Mouse (Mus musculus) gastrocnemius, postnatal 25 days (tissue): ENCODE data around the gene Acot6. TPM values are rescaled to one million over a fixed set of nuclear protein-coding genes. Genes with fewer than 3 reads are reported as not detected.
"Not testable (repeated sequence)": the region's sequence is repeated elsewhere in the genome, so short reads cannot be mapped to it uniquely, and the experiment has no call there.

Experiments used
- DNase-seq: peaks from one replicate; pipeline ENCODE4 v3.0.0; 2022
- long read RNA-seq, 2 experiments: library from polyadenylated mRNA; stranded (forward); transcript quantifications; one replicate each; pipeline ENCODE4 v2.0.0; 2021
- total RNA-seq, 2 experiments: library from RNA; stranded (reverse); gene quantifications; 1 replicate in 1 of 2; 2 replicates in 1 of 2; pipeline ENCODE4 v1.2.3; 2021

Acot6 gene
- total RNA-seq: 1 to 10 TPM; 1.5 to 1.6 TPM
- long read RNA-seq, experiment 1, partial matches to known transcripts: 0 of 2 reads
- long read RNA-seq, experiment 1, other reads (novel, unspliced or antisense): 1 of 2 reads
- long read RNA-seq, experiment 2, partial matches to known transcripts: 0 of 2 reads
- long read RNA-seq, experiment 2, other reads (novel, unspliced or antisense): 2 of 2 reads

DNA sequence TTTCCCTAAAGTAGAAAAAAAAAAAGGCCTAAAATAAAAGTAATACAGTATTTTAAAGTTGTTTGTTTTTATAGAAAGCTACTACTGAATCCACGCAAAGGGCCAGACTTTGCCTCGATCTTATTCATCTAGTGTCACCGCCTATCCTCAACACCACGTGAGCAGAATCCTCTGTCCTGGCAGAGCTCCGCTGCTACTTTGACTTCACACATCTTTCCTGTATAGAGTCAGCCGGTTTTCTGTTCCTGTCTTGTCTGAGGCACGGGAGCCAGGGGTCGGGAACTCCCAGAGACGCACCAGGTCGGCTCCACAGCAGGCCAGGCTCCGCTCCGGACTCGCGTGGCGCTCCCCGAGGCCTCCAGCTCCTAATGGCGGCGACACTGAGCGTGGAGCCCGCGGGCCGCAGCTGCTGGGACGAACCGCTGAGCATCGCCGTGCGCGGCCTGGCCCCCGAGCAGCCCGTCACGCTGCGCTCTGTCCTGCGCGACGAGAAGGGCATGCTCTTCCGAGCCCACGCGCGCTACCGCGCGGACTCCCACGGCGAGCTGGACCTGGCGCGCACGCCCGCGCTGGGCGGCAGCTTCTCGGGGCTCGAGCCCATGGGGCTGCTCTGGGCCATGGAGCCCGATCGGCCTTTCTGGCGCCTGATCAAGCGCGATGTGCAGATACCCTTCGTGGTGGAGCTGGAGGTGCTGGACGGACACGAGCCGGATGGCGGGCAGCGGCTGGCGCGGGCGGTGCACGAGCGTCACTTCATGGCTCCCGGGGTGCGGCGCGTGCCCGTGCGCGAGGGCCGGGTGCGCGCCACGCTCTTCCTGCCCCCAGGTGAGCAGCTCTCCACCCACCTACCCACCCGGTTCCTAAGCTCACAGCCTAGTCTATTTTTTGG is at the start of gene Acot6:
Gene Acot6, plus strand, starts transcription at position 51 of the 889 bp plus-strand sequence.
- DNase-seq: peak; percentile 18

DNA sequence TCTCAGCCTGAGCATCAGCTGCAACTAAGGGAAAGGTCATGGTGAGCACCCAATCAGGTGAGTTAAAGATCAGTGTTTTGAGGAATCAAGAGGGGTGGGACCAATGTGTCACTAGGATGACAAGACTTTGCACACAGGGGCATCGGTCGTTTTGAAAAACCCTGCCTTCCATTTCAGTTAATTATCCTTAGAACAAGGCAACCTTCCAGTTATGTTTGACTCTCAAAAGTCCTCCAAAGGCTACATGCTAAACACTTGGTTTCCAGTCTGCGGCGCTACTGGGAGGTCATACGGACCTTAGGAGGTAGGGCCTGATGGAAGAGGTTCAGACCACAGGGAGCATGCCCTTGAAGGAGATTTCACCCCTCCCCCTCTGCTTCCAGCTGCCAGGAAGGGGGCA is 49.7 kb upstream of the Acot6 start:
- DNase-seq: not testable (repeated sequence)

DNA sequence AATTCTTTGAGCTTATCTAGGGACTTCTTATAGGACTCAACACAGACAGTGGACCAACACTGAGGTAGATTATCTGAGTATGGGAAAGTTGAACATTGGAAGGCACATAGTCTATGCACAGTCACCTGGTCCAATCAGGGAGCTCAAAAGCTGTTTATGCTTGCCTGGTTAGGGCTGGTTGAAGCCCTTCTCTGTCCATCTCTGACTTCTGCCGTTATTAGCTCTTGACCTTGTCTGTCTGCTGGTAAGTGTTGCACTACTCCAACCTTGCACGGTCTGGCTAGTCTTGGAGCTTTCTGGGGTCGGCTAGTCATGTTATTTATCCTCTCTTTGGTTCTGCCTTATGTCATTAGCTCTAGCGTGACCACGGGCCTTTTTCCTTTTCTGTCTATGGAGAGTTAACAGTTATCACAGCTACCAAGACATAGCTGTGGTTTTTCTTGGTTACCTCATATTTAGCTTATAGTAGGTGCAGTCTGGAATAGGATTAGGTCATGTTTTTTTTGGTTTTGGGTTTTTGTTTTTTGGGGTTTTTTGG is 48.4 kb upstream of the Acot6 start, which contains the start of gene Acot3:
Gene Acot3, plus strand, starts transcription at position 208 of the 538 bp plus-strand sequence.
- no peak for DNase-seq

DNA sequence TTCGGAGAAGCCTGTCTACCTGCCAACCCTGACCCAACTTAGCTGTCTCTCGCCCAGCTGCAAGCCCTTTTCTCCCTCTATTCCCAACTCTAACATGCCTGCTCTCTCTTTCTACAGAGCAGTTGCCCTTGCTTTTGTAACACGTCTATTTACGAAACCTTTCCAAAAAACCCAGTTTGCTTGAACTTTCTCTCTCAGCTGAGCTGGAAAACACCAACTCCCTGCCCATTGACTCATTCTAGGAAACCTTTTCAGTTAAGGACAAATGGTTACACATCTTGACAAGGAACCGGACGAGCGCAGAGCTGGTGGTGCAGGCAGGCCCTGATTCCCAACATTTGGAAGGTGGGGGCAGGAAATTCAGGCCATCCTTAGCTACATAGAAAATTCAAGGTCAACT is 47.8 kb upstream of the Acot6 start:
- DNase-seq: no peak

DNA sequence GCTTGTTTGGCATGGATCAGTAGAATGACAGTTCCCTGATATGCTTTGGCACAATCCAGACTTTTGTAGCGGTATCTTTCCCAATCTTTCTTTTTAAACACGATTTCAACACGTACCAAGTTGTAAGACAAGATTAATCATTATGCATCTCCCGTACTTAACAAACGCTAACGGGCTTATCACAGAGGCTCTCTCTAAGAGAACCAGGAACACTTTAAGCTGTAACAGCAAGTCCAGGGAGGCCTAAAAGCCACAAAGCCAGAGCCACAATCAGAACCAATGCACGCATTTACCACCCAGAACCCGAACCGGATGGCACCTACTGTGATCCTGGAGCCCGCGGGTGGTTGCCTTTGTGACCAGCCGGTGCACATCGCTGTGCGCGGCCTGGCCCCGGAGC is 47.3 kb upstream of the Acot6 start:
- DNase-seq: no peak

DNA sequence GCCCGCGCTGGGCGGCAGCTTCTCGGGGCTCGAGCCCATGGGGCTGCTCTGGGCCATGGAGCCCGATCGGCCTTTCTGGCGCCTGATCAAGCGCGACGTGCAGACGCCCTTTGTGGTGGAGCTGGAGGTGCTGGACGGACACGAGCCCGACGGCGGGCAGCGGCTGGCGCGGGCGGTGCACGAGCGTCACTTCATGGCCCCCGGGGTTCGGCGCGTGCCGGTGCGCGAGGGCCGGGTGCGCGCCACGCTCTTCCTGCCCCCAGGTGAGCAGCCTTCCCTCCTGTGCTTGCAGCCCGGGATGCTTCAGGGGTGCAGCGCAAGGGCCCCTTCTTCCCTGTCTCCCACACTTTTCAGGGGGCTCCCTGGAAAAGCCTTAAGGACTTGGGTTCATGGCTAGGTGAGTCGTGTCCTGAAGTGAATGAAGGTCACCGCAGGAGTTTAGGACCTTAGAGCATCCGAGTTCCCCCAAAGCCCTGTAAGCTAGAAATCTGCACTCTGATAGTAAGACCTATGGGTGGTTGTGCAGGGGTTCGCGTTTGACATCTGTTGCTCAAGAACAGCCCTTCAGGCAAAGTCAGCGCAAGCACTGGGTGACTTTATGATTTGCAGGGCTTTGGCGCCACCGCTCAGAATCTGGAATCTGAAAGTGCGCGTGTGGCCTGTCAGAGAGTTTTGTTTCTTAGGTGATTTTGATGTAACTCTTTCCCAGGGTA is 46.6 kb upstream of the Acot6 start:
- no peak for DNase-seq

DNA sequence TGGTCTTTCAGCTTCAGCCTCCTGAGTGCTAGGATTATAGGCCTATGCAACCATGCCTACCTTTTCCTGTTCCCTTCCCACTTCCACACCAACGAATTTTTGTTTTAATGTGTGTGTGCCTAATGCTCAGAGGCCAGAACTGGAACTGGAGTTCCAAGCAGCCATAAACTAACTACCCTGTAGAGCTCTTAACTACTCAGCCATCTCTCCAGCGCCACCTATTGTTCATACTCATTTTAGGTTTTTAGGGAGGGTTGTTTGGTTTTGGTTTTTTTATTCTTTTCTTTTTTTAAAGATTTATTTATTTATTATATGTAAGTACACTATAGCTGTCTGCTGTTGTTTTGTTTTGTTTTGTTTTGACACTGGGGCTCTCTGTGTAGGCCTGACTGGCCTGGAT is 39.5 kb upstream of the Acot6 start:
- DNase-seq: no peak

DNA sequence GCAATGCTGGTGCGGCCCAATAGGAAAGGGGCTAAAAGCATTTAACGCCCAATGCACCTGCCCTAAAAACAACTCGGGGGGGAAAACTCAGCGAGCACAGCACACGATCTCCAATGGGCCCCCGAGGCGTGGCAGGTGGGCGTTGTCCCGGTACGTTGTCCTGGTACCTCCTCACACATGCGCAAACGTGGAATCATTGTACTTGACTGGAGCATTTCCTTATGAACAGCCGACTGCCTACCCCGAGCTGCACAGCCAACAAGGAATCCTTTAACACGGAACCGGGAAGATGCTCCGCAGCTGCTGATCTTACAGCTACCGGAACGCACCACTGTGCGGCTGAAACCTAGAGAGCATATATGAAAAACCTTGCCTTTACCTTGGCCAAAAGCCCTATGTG is 38.1 kb upstream of the Acot6 start:
- DNase-seq: no peak

DNA sequence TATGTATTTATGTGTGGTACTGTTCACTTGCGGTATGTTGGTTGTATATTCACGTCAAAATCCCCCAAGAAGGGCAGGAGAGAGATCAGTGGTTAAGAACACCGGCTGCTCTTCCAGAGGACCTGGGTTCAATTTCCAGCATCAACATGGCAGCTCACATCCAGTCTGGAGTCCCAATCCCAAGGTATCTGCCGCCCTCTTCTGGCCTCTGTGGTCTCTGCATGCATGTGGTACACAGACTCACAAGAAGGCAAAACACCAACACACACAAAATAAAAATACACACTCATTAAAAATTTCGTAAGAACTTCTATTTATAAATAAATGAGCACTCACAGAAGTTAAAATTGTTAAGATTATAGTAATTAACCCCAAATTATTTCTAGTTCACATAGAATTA is 37.2 kb upstream of the Acot6 start:
- DNase-seq: no peak

DNA sequence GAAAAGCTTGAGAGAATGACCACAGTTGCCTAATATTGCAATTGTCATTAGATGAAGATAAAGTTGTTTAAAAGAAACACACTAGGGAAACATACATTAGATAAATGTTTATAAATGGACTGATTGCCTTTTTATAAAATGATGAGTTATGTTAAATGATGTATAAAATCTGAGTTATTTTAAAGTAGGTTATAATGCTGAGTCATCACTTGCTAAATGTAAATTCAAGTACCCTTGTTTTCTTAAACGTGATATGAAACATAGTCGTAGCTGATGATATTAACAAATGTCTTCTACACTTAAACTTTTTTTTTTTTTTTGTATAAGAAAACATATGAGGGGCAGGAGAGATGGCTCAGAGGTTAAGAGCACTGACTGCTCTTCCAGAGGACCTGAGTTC is 36.6 kb upstream of the Acot6 start:
- no peak for DNase-seq

DNA sequence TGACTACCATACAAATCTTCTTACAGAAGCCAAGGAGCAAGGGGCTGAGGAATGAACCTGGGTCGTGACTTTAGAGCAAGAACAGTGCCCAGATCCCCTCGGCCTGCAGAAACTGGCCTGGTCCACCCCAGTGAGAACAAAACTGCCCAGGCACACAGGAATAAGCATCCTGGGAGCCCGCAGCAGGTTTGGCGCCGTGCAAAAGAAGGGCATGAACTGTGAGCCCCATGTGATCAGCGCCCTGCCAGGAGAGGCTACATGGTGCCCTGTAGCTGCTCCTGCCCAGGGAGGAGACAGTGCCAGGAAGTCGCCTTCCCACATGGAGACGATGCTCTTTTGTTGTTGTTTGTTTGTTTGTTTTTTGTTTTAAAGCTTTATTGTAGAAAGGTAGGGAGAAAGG is 35.8 kb upstream of the Acot6 start:
- DNase-seq: no peak

DNA sequence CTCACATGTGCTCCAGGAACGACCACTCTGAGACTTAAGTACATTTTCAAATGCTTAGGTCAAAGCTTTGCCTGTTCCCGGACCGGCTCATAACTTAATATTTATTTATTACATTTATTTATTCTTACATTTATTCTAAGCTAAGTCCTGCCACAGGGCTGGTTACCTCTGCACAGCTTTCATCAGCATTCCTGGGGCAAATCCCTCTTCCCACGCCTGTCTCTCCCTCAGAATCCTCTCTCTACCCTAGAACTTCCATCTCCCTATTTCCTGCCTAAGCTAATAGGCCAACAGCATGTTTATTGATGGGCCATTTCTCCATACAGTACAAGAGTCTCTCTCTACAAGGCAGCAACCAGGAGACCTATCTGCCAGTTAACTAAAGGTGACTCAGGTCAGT is 32.7 kb upstream of the Acot6 start:
- DNase-seq: no peak

DNA sequence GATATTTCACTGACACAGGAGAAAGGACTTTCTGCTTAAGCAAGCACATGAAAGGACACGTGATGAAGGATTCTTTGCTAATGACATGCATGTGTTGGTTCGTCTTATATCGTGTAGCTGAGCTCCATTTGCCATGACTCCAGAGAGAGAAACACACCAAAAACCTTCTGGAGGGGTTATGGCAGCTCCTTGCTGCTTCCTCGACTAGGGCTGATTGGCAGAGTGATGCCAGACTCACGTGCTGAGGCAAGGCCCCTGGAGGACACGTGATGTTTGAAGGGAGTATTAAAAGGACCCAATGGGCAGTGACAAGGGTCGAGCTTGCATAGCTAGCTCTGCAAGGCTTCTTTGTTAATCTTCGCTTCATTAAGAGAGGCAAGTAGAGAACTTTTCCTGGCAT is 32.2 kb upstream of the Acot6 start:
- no peak for DNase-seq

DNA sequence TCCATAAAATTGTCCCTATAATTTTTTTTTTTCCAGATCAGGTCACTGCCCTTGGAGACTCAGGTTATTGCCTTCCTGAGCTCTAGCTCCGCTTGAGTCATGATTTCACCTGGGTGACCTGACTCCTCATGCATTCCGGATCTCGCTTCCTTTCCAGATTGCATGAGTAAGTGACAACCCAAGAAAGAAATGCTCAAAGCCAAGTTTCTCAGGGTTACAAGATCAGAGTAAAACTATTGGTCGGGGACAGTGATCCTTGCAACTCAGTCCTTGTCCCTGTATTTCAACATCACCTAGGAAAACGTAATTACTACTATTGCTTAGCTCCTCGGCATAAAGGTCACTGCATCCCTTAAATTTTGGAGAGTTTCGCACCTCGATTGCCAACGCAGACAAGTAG is 31.5 kb upstream of the Acot6 start, which contains the start of gene Acot5:
Gene Acot5, plus strand, starts transcription at position 340 of the 400 bp plus-strand sequence.
- DNase-seq: no peak

DNA sequence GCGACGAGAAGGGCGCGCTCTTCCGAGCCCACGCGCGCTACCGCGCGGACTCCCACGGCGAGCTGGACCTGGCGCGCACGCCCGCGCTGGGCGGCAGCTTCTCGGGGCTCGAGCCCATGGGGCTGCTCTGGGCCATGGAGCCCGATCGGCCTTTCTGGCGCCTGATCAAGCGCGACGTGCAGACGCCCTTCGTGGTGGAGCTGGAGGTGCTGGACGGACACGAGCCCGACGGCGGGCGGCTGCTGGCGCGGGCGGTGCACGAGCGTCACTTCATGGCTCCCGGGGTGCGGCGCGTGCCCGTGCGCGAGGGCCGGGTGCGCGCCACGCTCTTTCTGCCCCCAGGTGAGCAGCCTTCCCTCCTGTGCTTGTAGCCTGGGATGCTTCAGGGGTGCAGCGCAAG is 30.9 kb upstream of the Acot6 start:
- peak; percentile 15 for DNase-seq

DNA sequence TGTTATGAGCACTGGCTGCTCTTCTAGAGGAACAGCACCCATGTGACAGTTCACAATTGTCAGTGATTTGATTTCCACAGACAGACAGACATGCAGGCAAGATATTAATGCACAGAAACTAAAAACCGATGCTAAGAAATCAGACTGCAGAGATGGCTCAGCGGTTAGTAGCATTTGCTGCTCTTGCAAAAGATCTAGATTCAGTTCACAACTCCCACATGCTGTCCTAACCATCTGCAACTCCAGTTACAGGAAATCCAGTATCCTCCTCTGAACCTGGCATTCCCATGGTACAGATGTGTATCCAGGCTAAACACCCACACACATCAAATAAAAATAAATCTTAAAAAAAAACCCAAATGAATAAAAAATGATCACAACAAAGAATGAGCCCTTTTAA is 28.8 kb upstream of the Acot6 start:
- DNase-seq: no peak

DNA sequence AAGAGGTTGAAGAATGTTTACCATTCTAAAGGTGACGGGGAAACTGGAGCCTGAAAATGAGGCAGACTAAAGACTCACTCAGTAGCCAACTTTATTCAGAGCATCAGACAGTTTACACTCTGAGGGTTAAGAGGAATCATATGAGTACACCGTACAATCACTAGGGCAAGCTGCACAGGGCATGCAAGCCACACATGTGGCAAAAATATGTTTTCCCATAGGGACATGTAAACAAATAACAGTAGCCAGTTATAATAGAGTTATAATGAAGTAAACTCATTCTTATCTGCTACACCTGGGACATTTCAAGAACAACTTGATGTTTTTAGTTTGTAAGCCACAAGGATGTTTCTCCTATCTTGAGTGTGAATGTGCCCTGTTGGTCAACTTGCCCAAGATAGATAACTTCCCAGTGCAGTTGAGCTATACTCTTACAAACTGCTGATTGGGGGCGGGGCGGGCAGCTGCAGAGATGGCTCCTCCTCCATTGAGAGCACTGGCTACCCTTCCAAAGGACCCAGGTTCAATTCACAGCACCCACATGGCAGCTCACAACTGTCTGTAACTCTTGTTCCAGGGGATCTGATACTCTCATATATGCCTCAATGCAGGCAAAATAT is 23.0 kb upstream of the Acot6 start:
- no peak for DNase-seq

DNA sequence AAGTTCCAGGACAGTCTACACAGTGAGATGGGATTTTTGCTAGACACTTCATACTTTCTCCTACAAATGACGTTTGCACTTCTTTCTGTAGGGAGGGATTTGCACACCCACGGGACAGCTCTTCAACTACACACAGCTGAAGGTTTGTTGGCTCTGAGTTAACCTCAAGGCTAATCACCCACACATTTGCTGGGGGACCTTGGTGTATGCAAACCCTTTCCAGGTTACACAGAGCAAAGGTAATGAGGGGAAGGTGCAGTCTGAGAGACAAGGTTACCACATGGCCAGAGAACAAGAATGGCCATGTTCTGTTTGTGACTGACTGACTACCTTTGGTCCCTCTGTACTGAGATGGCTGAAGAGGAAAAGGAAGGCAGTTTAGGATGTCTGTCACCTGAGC is 16.6 kb upstream of the Acot6 start:
- DNase-seq: no peak

DNA sequence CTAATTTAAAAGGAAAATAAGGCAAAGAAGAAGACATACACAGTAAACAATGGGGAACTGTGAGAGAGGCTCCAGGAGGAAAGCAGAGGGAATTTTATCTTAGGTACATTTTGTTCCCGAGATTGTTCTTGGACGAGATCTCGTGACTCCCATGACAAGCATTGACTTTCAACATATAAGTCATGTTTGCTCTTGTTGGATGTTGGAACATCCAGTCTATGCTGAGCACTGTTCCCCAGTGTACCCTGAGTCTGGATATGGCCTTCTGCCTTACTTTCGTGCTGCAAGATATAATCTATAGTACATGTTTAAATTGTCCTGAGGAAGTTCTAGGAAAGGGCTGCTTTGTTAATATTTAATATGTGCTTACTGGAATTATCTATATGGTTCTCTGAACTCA is 15.9 kb upstream of the Acot6 start:
- DNase-seq: no peak

DNA sequence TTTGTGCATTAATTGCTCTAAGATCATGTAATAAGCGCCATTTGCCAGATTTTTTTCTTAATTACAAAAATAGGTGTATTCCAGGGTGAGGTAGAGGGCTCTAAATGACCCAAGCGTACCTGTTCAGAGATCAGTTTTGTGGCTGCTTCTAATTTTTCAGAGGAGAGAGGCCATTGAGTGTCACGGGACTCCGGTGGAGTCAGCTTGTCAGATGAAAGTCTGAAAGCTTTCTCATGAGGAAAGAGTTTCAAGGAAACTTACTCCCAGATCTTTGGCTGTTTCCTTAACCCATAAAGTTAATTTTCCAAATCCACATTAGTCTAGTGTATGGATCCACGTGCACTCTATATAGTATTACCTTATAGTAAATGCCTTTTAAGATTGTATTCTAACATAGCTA is 5.8 kb upstream of the Acot6 start:
- not testable (repeated sequence) for DNase-seq

DNA sequence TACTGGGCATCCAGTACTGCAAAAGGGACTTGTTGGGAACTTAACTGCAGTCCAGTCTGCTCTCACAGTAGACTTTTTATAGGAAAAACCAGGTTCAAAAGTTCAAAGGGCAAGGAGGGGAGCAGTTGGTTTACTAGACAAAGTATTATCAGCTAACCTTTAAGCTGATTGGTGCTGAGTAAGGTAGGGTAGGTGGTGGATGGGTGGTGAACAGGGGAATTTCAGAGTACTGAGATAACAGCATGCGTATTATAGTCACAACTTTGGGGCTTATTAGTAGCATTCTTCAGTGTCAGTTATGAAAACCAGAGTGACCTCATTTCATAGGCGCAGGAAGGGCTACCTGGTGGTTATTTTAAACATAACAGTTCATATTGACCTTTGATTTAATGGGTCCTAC is 849 bp upstream of the Acot6 start:
- DNase-seq: no peak

DNA sequence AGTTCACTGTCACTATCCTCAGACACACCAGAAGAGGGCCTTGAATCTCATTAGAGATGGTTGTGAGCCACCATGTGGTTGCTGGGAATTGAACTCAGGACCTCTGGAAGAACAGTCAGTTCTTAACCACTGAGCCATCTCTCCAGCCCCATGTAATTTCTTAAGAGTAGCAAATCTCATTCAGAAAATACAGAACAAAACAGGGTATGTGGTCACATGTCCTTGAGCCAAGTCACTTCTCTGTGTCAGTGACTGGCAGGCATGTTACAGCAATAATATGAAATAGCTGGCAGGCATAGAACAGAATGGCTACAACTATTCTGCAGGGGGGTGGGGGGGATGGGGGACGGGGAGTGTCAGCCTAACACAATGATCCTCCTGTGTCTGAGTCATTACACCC is 383 bp upstream of the Acot6 start:
- no peak for DNase-seq

DNA sequence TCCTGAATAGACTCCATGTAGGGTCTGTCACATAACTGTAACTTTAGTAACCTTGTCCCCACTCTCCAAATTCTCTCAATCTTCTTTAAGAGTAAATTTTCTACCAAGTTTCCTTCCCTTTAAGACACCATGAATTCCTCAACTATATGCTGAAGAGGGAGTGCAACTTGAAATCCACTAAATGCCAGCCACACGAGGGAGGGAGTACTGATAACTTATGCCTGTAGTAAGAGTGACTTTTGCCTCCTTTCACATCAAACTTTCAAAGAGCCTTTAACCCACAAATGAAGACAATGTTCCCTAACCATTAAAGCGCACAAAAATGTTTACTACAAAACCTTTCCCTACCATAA is 1.0 kb downstream of the Acot6 start:
- no peak for DNase-seq
